Mouse (Mus musculus) bone marrow macrophage, adult 2 months (primary cell): ENCODE results near the gene Glrx3. TPM values are rescaled to one million over a fixed set of nuclear protein-coding genes. Genes with fewer than 3 reads are reported as not detected.
"Not testable (repeated sequence)": the region's sequence is repeated elsewhere in the genome, so short reads cannot be mapped to it uniquely, and the experiment has no call there.

Experiments used
- H3K27ac ChIP-seq: 2 replicates; pipeline ENCODE4 v1.5.1; 2012; ENCODE audit warnings: low read depth, low read length; ENCODE audit not compliant: insufficient read depth
- H3K4me1 ChIP-seq: 2 replicates; pipeline ENCODE4 v1.6.1; 2012; ENCODE audit warnings: low read length; ENCODE audit not compliant: control insufficient read depth, insufficient read depth
- H3K4me3 ChIP-seq: 2 replicates; pipeline ENCODE4 v1.5.1; 2012; ENCODE audit warnings: mild to moderate bottlenecking, low read length, moderate library complexity; ENCODE audit not compliant: insufficient read depth
- CTCF ChIP-seq: IDR thresholded peaks from 2 replicates; pipeline ENCODE4 v1.5.1; 2012; ENCODE audit warnings: low read depth, mild to moderate bottlenecking, low read length, moderate library complexity
- POLR2A ChIP-seq: IDR thresholded peaks from 2 replicates; pipeline ENCODE4 v1.6.1; 2012; ENCODE audit warnings: mild to moderate bottlenecking, low read depth, low read length, borderline replicate concordance
- polyA plus RNA-seq: library from polyadenylated mRNA; stranded (reverse); fragments of >200 nt; gene quantifications from 2 replicates; pipeline ENCODE4 v1.2.4, GENCODE M21; 2012; ENCODE audit not compliant: missing spikeins, insufficient read depth, insufficient read length

The Glrx3 gene
- polyA plus RNA-seq, 1 experiment: 56.0 TPM

GRCm38 (mm10) chr7:137420550-137420949 lies 16.9 kb upstream of the Glrx3 start:
- TF ChIP-seq POLR2A (no peak), CTCF (no peak)
- Histone ChIP-seq H3K27ac (0 out of 2 replicates have a peak overlapping the region, but pooled peaks have one; percentile 9), H3K4me1 (peaks cover 6% of the 10 kb centered on the region), H3K4me3 (no peak overlapping the region)

GRCm38 (mm10) chr7:137421236-137421635 lies 16.2 kb upstream of the Glrx3 start:
- Histone ChIP-seq H3K4me1 (peaks cover 6% of the 10 kb centered on the region), H3K27ac (no peak overlapping the region), H3K4me3 (no peak overlapping the region)
- TF ChIP-seq CTCF: no peak
- TF ChIP-seq POLR2A: no peak

DNA sequence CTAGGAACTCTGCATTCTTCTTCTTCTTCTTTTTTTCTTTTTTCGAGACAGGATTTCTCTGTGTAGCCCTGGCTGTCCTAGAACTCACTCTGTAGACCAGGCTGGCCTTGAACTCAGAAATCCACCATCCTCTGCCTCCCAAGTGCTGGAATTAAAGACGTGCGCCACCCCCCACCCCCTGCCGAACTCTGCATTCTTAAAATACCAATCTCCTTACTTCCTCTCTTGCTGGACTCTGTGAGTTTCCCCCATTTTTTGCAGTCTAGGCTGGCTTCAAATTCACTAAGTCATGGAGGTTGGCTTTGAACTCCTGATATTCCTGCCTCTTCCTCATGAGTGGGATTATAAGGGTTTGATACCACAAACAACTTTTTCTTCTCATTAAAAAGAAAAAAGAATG lies 10.7 kb upstream of the Glrx3 start:
- Histone ChIP-seq H3K27ac (no peak overlapping the region), H3K4me3 (no peak overlapping the region), H3K4me1 (peaks cover 7% of the 10 kb centered on the region)
- TF ChIP-seq CTCF (no peak), POLR2A (no peak)

DNA sequence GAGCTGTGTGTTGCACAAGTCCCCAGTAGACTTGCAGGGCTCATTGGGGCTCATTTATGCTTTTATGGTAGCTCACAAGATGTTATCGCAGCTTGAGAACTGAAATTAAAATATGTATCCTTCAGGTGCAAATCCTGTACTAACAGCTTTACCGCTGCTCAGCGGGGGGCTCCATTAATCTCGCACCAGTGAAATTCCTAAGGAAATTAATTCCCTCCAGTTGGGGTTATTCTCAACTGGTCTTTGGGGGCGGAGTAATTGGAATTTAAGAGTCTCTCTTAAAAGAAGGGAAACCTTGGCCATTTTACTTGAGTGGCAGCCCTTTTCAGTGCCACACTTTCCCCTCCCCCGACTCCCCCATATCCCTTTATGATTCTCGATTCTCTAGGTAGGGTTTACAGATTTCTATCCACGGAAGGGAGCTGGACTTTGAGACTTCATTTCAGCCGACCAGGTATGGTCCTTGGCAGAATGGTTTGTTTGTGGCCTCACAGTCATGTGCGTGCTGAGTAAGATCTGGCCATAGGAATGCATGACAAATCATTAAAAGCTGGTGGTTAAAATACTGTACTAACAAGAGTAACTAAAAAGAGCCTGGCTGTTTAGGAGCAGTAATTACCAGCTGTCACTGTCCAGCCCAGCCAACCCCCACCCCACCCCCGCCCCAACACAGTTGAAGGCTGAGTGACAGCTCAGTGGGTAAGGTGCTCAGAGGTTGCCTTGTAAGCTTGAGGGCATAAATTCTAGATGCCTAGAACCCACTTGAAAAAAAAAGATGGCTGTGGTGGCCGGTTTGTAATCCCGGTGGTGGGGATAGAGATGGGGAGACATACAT lies 5.4 kb upstream of the Glrx3 start:
- no peak overlapping the region for H3K4me3 ChIP-seq
- no peak for TF ChIP-seq POLR2A
- TF ChIP-seq CTCF: no peak
- H3K27ac ChIP-seq: no peak overlapping the region
- H3K4me1 ChIP-seq: peaks cover 10% of the 10 kb centered on the region

DNA sequence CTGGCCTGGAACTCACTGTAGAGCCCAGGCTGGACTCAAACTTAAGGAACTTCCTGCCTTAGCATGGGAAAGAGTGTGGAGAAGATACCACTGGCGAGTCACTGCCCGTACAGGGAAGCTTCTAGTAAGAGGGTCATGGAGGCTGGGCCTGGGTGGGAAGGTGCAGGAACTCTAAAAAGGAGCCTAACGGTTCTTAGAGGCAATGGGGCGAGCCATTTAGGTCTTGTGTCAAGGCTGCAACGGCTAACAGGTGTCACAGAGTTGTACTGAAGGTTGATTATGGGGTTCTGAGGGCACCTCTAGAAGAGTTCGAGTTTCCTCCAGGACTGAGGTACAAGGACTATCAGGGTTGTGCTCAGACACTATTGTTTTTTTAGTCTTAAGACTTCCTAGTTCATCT lies 513 bp upstream of the Glrx3 start:
- Histone ChIP-seq H3K4me3 (no peak overlapping the region), H3K4me1 (peaks cover 12% of the 10 kb centered on the region), H3K27ac (peak overlapping the region; percentile 25)
- TF ChIP-seq POLR2A: no peak
- no peak for TF ChIP-seq CTCF

DNA sequence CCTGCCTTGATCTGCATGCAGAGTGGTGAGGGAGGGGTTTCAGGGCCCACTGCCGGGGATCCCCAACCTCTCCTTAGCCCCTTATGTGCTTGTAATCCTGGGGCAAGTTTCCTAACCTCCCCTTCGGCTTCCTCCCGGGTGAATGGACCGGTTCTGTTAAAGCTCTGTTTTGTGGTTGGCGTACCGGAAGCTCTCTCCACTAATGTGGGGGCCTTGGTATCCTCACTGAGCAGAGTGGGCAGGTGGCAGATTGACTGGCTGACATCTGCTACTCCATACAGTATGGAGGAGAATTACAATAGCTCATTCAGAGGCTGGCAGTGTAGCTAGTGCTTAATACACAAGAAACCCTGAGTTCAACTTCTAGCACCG lies 751 bp downstream of the Glrx3 start:
- H3K4me3 ChIP-seq: peak overlapping the region; percentile 100
- peak overlapping the region; percentile 44 for H3K27ac ChIP-seq
- TF ChIP-seq CTCF (no peak), POLR2A (no peak)
- H3K4me1 ChIP-seq: peaks cover 12% of the 10 kb centered on the region

DNA sequence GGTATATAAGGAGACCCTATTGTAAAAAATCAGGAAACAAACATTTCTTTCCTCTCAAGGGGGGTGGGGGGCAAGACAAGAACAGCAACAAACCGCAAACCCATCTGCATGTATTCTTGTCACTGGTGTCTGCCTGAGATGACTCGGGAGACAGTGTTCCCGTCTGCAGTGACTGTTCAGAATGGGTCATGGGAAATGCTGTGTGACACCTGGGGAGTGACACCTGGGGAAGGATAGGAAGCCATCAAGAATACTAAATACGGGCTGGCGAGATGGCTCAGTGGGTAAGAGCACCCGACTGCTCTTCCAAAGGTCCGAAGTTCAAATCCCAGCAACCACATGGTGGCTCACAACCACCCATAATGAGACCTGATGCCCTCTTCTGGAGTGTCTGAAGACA lies 1.5 kb downstream of the Glrx3 start:
- H3K27ac ChIP-seq: not testable (repeated sequence)
- Histone ChIP-seq H3K4me3 (peak overlapping the region; percentile 100), H3K4me1 (peaks cover 12% of the 10 kb centered on the region)

DNA sequence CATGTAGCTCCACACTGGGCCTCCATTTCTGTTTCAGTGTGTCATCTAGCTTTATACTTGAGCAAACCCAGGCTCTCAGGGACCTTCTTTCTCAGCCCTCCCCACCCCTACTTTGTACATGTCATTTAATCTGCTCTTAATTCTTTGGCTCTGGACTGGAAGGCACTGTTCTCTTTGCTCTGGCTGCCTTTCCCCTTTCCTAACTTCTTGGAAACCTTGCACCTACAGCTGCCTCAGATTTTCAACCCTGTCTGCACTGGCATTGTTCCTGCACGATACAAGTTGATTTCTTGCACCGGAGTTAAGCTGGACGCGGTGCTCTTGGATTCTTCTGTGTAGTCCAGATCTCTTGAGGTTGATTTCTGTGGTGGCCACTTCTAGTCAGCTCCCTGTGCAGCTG lies 5.5 kb downstream of the Glrx3 start:
- Histone ChIP-seq H3K4me3 (no peak overlapping the region), H3K27ac (no peak overlapping the region), H3K4me1 (peaks cover 4% of the 10 kb centered on the region)
- TF ChIP-seq POLR2A (no peak), CTCF (no peak)

- no peak for TF ChIP-seq CTCF
- TF ChIP-seq POLR2A: no peak
- no peak overlapping the region for H3K4me3 ChIP-seq
- H3K4me1 ChIP-seq: no peaks in the 10 kb centered on the region; the same call in 1 of the 2 replicates
- no peak overlapping the region for H3K27ac ChIP-seq
Measured at GRCm38 (mm10) chr7:137445321-137445720, 7.9 kb downstream of the Glrx3 start.

GRCm38 (mm10) chr7:137461396-137461795 lies 24.0 kb downstream of the Glrx3 start:
- Histone ChIP-seq H3K27ac (no peak overlapping the region), H3K4me3 (no peak overlapping the region)
- TF ChIP-seq CTCF (no peak), POLR2A (no peak)

More at GRCm38 (mm10) chr7:137461396-137461795, 24.0 kb downstream of the Glrx3 start:
- no peaks in the 10 kb centered on the region for H3K4me1 ChIP-seq
